Mouse (Mus musculus) E14TG2a.4 (cell line): Measurements from ENCODE around the gene Abtb2.

Experiments
- CTCF ChIP-seq: conservative IDR thresholded peaks from 2 replicates; pipeline ENCODE4 v1.5.1; 2014; ENCODE audit warnings: low read length
- NANOG ChIP-seq: IDR thresholded peaks from 2 replicates; pipeline ENCODE4 v1.6.1; 2014; ENCODE audit warnings: borderline replicate concordance, low read length, mixed read lengths
- POU5F1 ChIP-seq: IDR thresholded peaks from 2 replicates; pipeline ENCODE4 v1.6.1; 2014; ENCODE audit warnings: low read length, borderline replicate concordance

GRCm38 (mm10) chr2:103650314-103650879, 84.3 kb downstream of the Abtb2 start:
- TF ChIP-seq CTCF (no peak), POU5F1 (no peak), NANOG (no peak)
